Mouse (Mus musculus): ENCODE measurements around the gene Zfp456. TPM values are rescaled to one million over a fixed set of nuclear protein-coding genes. Genes with fewer than 3 reads are reported as not detected.

The Zfp456 gene
- polyA plus RNA-seq, 1 experiment, result 3.9 TPM

DNA sequence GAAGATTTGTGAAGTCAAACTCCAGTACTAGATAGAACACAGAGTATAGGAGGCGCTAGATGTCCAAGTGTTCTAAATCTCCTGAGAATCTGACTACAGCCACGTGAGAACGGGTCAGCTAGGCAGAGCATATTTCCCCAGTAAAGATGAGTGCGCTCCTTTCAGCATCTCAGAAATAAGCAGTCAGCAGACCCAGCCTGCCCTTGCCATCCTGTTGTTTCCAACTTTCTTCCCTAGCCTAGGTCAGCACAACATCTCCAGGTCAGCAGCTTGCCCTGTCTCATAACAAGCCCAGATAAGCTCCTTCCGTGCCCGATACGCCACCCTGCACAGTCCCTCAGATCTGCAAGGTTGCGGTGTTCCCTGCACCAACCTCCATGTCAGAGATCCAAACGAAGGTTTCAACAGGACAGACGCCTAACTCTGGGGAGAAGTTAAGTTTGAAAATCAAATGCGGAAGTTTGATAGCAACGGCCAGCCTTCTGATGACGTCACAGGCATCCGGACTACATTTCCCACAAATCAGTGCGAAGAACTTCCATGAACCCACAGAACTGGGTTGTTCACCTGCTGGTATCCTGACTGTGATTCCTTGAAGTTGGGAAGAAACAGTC lies 15.4 kb downstream of the Zfp456 start, which contains the start of the genes Gm28044 and Zfp953:
Gm28044 (minus strand) TSS at position 406 of the 614 bp plus-strand sequence.
Zfp953 (minus strand) TSS at position 475 of the 614 bp plus-strand sequence.
- TF ChIP-seq POLR2A (IDR thresholded peaks at IDR 0.05; ENCODE audit: low read depth, low read length), result peak; percentile 63
- no peak for TF ChIP-seq CTCF (IDR thresholded peaks at IDR 0.05; ENCODE audit: borderline replicate concordance, insufficient read depth, low read length)
- peak within 1 kb of the TSS; percentile 36 for H3K27ac ChIP-seq (ENCODE audit: insufficient read depth, low read length)
- no peaks in the 10 kb centered on the region for H3K4me1 ChIP-seq (ENCODE audit: control insufficient read depth, insufficient read depth, low read length)
- peak within 1 kb of the TSS; percentile 88 for H3K4me3 ChIP-seq (ENCODE audit: insufficient read depth, low read length)

- H3K4me1 ChIP-seq (ENCODE audit: control insufficient read depth, insufficient read depth, low read length), result no peaks in the 10 kb centered on the region
- no peak for TF ChIP-seq CTCF (IDR thresholded peaks at IDR 0.05; ENCODE audit: borderline replicate concordance, insufficient read depth, low read length)
- TF ChIP-seq POLR2A (IDR thresholded peaks at IDR 0.05; ENCODE audit: low read depth, low read length), result no peak
- no peak overlapping the region for H3K27ac ChIP-seq (ENCODE audit: insufficient read depth, low read length)
- H3K4me3 ChIP-seq (ENCODE audit: insufficient read depth, low read length), result no peak overlapping the region
Measured at GRCm38 (mm10) chr13:67351854-67352253, 23.8 kb downstream of the Zfp456 start.

GRCm38 (mm10) chr13:67343422-67343821 lies 32.2 kb downstream of the Zfp456 start:
- Histone ChIP-seq H3K4me3 (ENCODE audit: insufficient read depth, low read length) (no peak overlapping the region), H3K4me1 (ENCODE audit: control insufficient read depth, insufficient read depth, low read length) (no peaks in the 10 kb centered on the region), H3K27ac (ENCODE audit: insufficient read depth, low read length) (no peak overlapping the region)
- TF ChIP-seq POLR2A (IDR thresholded peaks at IDR 0.05; ENCODE audit: low read depth, low read length), result no peak
- TF ChIP-seq CTCF (IDR thresholded peaks at IDR 0.05; ENCODE audit: borderline replicate concordance, insufficient read depth, low read length), result no peak

DNA sequence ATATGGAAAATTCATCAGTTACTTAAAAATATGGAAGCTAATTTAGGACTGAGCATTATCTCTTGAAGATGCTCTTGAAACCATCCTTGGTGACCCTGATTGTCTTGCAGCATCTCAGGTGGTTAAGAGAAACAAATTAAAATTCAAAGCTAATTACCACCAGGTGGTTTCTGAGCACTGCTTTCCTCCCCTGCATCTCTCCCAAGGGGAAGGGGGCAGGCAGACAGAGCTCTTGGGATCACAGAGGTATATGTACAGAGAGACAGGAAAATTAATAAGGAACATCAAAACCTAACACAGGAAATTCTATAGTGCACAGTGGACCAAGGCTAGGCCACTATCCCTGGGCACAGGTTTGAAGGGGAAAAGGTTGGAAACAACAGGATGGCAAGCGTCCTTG lies 42.7 kb downstream of the Zfp456 start:
- no peaks in the 10 kb centered on the region for H3K4me1 ChIP-seq (ENCODE audit: control insufficient read depth, insufficient read depth, low read length)
- peak overlapping the region; percentile 58 for H3K4me3 ChIP-seq (ENCODE audit: insufficient read depth, low read length)
- H3K27ac ChIP-seq (ENCODE audit: insufficient read depth, low read length), result no peak overlapping the region
- TF ChIP-seq POLR2A (IDR thresholded peaks at IDR 0.05; ENCODE audit: low read depth, low read length), result no peak
- TF ChIP-seq CTCF (IDR thresholded peaks at IDR 0.05; ENCODE audit: borderline replicate concordance, insufficient read depth, low read length), result no peak

DNA sequence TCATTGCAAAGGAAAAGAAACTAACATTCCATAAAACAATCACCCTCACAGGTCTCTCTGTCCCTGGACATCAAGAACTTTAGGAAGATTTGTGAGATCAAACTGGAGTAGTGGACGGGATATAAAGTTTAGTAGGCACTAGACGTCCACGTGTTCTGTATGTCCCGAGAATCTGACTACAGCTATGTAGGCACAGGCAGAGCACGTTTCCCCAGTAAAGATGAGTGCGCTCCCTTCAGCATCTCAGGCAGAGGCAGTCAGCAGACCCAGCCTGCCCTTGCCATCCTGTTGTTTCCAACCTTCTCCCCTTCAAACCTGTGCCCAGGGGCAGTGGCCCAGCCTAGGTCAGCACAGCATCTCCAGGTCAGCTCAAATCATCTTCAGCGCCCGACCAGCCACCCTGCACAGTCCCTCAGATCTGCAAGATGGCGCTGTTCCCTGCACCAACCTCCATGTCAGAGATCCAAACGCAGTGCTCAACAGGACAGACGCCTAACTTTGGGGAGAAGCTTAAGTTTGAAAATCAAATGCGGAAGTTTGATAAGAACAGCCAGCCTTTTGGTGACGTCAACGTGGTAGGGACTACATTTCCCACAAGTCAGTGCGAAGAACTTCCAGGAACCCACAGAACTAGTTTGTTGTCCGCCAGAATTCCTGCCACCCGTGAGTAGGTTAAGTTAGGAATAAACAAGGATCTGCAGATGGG lies 43.4 kb downstream of the Zfp456 start, which contains the start of gene Zfp595:
Zfp595 (minus strand) TSS at position 552 of the 706 bp plus-strand sequence.
- H3K27ac ChIP-seq (ENCODE audit: insufficient read depth, low read length), result peak within 1 kb of the TSS; percentile 59

More for the DNA sequence above, 43.4 kb downstream of the Zfp456 start, which contains the start of gene Zfp595:
- Histone ChIP-seq H3K4me1 (ENCODE audit: control insufficient read depth, insufficient read depth, low read length) (no peaks in the 10 kb centered on the region), H3K4me3 (ENCODE audit: insufficient read depth, low read length) (peak within 1 kb of the TSS; percentile 58)
- peak; percentile 77 for TF ChIP-seq POLR2A (IDR thresholded peaks at IDR 0.05; ENCODE audit: low read depth, low read length)
- TF ChIP-seq CTCF (IDR thresholded peaks at IDR 0.05; ENCODE audit: borderline replicate concordance, insufficient read depth, low read length), result peak; percentile 53; the same call in 1 of the 2 replicates

Other genes starting within 250 kb of the Zfp456 start
- 6.5 and 7.3 TPM in 2 replicates for gene Rsl1, start 202.6 kb downstream of the Zfp456 start, polyA plus RNA-seq (2011; ENCODE audit: insufficient read length, low read depth, missing spikeins)
- gene Zfp455, start 181.3 kb downstream of the Zfp456 start, polyA plus RNA-seq (2011; ENCODE audit: insufficient read length, low read depth, missing spikeins), result 1.2 and 1.5 TPM in 2 replicates
- 3.3 and 4.6 TPM in 2 replicates for gene Zfp458, start 97.3 kb downstream of the Zfp456 start, polyA plus RNA-seq (2011; ENCODE audit: insufficient read length, low read depth, missing spikeins)
- 0.57 and 1.6 TPM in 2 replicates for gene Zfp457, start 69.3 kb downstream of the Zfp456 start, polyA plus RNA-seq (2011; ENCODE audit: insufficient read length, low read depth, missing spikeins)
- 6.4 and 8.6 TPM in 2 replicates for gene Zfp595, start 43.2 kb downstream of the Zfp456 start, polyA plus RNA-seq (2011; ENCODE audit: insufficient read length, low read depth, missing spikeins)
- not detected in 2 replicates for gene Gm28044, start 15.3 kb downstream of the Zfp456 start, polyA plus RNA-seq (2011; ENCODE audit: insufficient read length, low read depth, missing spikeins)
- 1.8 and 2.7 TPM in 2 replicates for gene Zfp953, start 15.2 kb downstream of the Zfp456 start, polyA plus RNA-seq (2011; ENCODE audit: insufficient read length, low read depth, missing spikeins)
- 2.3 and 2.4 TPM in 2 replicates for gene Gm28041, start 77 bp downstream of the Zfp456 start, polyA plus RNA-seq (2011; ENCODE audit: insufficient read length, low read depth, missing spikeins)
- gene Zfp429, start 24.0 kb upstream of the Zfp456 start, polyA plus RNA-seq (2011; ENCODE audit: insufficient read length, low read depth, missing spikeins), result 6.0 and 11.7 TPM in 2 replicates
- gene Zfp459, start 45.6 kb upstream of the Zfp456 start, polyA plus RNA-seq (2011; ENCODE audit: insufficient read length, low read depth, missing spikeins), result 0.30 TPM in 1 of 2 replicates, not detected in the other
- gene Zfp874a, start 75.8 kb upstream of the Zfp456 start, polyA plus RNA-seq (2011; ENCODE audit: insufficient read length, low read depth, missing spikeins), result 12.8 and 13.8 TPM in 2 replicates
- 7.3 and 8.1 TPM in 2 replicates for gene Zfp874b, start 108.4 kb upstream of the Zfp456 start, polyA plus RNA-seq (2011; ENCODE audit: insufficient read length, low read depth, missing spikeins)
- 6.7 and 7.6 TPM in 2 replicates for gene Zfp58, start 124.7 kb upstream of the Zfp456 start, polyA plus RNA-seq (2011; ENCODE audit: insufficient read length, low read depth, missing spikeins)
- 1.5 TPM in 1 of 2 replicates, not detected in the other for gene Gm26965, start 150.3 kb upstream of the Zfp456 start, polyA plus RNA-seq (2011; ENCODE audit: insufficient read length, low read depth, missing spikeins)
- gene Zfp87, start 150.4 kb upstream of the Zfp456 start, polyA plus RNA-seq (2011; ENCODE audit: insufficient read length, low read depth, missing spikeins), result 13.1 and 15.2 TPM in 2 replicates
- 5.6 and 7.6 TPM in 2 replicates for gene Zfp748, start 178.0 kb upstream of the Zfp456 start, polyA plus RNA-seq (2011; ENCODE audit: insufficient read length, low read depth, missing spikeins)
- gene Zfp729b, start 233.9 kb upstream of the Zfp456 start, polyA plus RNA-seq (2011; ENCODE audit: insufficient read length, low read depth, missing spikeins), result 6.1 and 7.0 TPM in 2 replicates

All from embryonic fibroblast, embryonic 13.5 days (primary cell).